Mouse (Mus musculus): ENCODE measurements around the gene Cmtm1.

Cmtm1 gene

DNA sequence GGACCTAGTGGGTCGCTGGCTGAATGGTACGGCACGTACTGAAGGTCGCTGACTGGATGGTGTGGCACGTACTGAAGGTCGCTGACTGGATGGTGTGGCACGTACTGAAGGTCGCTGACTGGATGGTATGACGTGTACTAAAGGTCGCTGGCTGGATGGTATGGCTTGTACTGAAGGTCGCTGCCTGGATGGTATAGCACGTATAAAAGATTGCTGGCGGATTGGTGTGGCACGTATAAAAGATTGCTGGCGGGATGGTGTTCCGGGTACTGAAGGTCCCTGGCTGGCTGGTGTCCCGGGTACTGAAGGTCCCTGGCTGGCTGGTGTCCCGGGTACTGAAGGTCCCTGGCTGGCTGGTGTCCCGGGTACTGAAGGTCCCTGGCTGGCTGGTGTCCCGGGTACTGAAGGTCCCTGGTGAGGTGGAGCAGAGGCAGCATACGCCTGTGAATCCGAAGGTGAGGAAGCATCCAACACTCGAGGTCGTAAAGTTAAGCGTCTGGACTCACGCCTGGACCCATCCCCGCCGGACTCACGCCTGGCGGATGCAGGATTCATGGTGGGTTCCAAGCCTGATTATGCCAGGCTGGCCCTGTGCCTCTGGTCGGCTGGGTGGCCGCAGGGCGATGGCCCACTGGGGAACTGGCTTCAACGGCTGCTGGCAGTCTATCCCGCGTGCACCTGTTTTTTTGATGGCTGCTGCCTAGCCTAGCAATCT, at the start of gene Cmtm1, which contains the start of gene Gm45711:
Cmtm1 (minus strand) TSS at position 705 of the 715 bp plus-strand sequence.
Gm45711 (minus strand) TSS at position 641 of the 715 bp plus-strand sequence.
- in situ Hi-C loops (cut with MboI, MseI): loop anchor here (5.0 kb wide), 1 partner anchor 42 kb away; no protein-coding TSS in a partner anchor

DNA sequence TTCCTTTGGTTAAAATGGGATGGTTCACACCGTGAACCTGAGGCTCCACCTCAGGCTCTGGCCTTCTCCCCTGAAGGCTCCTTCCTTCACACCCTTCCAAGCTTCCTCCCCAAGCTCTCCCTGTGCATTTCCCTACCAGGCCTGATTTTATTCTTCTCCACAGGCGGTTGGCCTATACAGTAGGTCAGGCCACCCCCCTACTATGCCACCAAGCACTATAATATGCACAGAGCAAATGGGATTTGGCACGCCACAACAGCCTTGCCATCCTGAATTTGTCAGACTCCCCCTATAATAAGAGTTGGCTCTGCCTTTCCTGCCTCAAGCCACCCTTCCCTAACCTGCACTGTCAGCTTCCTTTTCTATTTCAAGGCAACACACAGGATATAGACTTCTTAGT, 48.7 kb upstream of the Cmtm1 start:
- in situ Hi-C loops (cut with MboI, MseI): no loop called here

DNA sequence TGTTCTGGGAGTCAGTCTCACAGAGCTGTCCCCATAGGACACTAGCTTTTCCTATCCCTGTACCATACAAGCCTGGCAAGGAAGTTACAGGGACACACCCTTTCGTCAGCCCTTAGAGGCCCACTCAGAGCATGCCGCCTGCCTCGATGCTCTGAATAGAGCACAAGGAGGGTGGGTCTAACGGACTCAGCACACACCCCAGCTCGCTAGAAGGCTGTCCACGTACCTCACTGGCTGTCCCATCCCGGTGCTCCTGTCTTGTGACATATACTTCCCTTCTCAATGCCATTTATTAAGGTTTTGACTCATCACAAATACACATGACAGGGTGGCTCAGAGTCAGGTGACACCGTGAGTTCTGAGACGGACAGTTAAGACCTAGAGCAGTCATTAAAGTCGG, 44.6 kb upstream of the Cmtm1 start:
- in situ Hi-C loops (cut with MboI, MseI): no loop called here

DNA sequence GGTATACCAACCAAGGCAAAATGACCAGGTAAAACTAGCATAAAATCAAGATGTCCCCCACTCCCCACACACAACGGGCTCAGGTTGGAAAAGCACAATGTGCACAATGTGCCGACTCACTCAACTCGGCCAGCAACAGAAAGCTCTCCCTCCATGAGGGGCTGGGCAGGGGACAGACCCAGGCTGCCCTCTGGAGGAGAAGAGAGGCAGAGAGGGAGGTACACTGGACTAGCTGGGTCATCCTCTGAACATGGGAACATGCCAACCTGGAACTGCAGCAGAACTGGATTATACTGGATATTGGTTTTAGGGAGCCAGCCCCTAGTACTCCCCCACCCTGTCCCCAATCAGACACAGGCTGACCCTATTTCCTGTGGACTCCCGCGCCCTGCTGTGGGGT, 43.2 kb upstream of the Cmtm1 start:
- in situ Hi-C loops (cut with MboI, MseI): no loop called here

DNA sequence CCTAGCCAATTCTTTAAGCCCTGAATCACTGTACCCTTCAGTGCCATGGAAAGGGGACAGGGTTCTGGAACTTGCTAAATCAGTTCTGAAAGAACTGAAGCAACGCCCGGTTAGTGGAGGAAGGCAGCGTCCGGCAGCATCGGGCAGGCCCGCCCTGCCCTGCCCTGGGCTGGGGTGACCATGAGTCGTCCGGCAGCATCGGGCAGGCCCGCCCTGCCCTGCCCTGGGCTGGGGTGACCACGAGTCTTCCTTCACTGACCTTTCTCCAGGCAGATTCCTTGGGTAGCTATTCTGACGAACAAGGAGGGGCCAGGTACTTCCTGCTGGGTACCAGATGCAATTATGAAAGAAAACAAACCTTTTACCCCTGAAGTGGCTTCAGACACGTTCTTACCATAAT, 40.1 kb upstream of the Cmtm1 start:
- in situ Hi-C loops (cut with MboI, MseI): no loop called here

DNA sequence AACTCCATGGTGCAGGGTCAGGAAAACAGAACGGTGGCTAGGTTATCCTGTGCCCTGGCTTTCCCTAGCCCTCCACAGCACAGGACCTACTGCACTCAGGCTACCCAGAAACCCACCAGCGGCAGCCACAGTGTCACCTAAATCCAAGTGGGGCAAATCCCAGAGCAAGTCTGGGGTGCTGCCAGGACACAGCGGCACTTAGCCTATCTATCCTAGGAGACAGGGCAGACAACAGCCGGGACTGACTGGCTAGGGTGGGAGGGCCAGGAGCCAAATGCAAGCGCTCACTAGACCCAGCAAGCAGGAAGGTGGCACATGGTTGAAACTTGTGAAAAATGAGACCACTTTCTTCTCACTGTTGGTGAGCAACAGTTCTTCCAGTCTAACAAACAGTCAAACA, 39.0 kb upstream of the Cmtm1 start:
- in situ Hi-C loops (cut with MboI, MseI): no loop called here

DNA sequence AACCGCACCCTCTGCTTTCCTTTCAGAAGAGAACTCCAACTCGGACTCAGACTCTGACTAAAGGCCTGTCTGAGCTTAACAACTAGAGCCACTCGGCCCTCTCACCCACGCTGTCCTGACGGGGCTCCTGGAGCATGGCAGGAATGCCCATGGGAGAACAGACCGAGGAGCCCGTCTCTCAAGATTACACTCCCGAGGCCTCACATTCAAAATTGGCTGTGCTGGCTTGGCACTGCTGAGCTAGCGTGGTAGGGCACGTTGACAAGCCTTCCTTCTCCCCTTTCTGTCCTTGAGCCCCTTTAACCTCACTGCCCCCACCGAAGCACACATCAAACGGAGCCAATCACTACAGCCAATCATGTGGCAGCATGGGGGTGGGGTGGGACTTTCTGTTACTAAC, 36.8 kb upstream of the Cmtm1 start:
- in situ Hi-C loops (cut with MboI, MseI): no loop called here

DNA sequence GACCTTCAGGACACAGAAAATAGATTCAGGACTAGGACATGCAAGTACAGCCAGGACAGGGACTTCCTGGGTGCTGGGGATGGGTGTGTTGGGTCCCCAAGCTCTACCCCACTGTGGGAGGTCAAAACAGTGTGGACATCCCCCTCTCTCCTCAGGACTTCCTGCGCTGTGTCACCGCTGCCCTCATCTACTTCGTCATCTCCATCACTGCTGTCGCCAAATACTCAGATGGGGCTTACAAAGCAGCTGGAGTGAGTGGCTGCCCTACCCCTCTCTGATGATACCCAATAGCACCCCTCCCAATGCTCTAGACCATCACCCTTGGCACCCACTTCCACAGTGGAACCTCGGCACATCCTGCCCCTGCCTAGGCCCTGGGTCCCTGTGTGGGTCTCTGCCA, 34.7 kb upstream of the Cmtm1 start:
- in situ Hi-C loops (cut with MboI, MseI): loop anchor here (5.0 kb wide), 2 partner anchors 58 to 98 kb away; partner anchors contain the start of gene Dync1li2

DNA sequence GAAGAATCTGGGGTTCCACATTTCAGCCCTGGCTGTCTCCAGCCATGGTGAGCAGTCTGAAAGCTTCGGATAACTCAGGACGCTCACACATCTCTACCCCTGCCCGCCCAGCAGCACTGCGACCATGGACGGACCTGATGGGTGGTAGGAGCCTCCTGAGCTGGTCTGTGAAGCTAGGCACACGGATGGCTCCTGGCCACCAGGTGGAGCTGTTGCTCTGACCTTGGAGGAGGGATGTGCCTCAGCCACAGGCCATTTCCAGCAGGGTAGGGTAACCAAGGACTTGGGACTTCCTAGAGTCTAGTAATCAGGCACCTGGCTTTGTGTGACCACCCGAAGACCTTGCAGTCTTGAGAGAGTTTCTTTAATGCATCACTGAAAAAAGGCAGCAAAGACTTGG, 34.0 kb upstream of the Cmtm1 start:
- in situ Hi-C loops (cut with MboI, MseI): loop anchor here (5.0 kb wide), 2 partner anchors 58 to 98 kb away; partner anchors contain the start of gene Dync1li2

DNA sequence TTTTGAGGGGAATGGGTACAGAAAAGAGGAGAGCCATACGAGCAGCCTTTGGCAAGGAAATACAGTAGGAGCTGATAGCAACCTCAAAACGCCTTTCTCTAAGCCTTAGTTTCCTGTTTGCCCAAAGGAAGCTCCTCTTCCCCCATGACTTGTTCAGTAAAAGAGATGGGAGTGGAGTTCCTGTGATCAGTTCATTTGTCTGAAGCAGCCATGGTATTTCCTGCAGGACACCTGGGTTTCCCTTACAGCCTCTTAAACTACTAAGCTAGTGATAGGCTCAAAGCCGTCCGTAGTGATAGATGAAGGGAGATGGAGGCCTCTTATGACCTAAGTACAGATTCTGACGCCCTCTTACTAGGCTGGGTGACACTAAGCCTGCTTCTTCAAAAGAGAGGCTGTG, 32.5 kb upstream of the Cmtm1 start:
- in situ Hi-C loops (cut with MboI, MseI): loop anchor here (5.0 kb wide), 2 partner anchors 60 to 100 kb away; partner anchors contain the start of gene Dync1li2

DNA sequence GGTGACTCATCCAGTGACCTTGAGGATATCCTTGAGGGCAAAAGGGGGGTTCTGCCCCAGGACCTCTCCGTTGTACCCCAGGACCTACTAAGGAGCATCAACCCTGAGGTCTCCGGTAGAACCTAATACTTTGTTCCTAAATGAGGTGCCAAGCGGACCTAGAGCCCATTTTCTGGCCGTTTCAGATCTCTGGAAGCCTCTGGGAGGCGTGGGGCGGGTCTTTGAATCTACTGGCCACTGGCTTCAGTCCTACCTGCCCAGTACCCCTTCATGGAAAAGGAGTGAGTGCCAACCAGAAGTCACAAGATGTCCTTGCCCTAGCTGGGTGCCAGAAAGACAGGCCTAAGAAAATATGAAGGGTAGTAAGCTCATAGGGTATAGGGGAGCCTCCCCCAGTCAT, 31.7 kb upstream of the Cmtm1 start:
- in situ Hi-C loops (cut with MboI, MseI): loop anchor here (5.0 kb wide), 2 partner anchors 61 to 101 kb away; partner anchors contain the start of gene Dync1li2

DNA sequence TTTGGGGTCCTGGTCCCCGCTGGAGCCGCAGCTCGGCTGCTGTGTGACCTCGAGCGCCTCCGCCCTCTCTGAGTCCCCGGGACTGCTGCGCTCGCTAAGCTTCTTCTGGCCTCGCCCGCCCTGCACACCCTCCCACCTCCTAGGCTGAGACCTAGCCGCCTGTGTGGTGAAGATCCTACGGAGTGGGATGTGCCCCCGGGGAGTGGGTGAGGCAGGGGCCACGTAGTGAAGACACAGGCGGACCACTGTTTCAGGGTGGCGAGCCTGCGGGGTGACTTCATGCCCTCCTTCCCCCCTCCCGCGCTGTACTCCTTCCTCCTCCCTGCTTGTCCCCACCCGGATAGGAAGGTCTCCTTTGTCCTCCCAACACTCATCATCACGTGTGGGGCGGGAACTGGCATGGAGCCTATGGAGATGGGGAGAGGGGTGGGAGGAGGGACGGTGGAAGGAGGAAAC, 31.2 kb upstream of the Cmtm1 start:
- in situ Hi-C loops (cut with MboI, MseI): loop anchor here (5.0 kb wide), 2 partner anchors 61 to 101 kb away; partner anchors contain the start of gene Dync1li2

DNA sequence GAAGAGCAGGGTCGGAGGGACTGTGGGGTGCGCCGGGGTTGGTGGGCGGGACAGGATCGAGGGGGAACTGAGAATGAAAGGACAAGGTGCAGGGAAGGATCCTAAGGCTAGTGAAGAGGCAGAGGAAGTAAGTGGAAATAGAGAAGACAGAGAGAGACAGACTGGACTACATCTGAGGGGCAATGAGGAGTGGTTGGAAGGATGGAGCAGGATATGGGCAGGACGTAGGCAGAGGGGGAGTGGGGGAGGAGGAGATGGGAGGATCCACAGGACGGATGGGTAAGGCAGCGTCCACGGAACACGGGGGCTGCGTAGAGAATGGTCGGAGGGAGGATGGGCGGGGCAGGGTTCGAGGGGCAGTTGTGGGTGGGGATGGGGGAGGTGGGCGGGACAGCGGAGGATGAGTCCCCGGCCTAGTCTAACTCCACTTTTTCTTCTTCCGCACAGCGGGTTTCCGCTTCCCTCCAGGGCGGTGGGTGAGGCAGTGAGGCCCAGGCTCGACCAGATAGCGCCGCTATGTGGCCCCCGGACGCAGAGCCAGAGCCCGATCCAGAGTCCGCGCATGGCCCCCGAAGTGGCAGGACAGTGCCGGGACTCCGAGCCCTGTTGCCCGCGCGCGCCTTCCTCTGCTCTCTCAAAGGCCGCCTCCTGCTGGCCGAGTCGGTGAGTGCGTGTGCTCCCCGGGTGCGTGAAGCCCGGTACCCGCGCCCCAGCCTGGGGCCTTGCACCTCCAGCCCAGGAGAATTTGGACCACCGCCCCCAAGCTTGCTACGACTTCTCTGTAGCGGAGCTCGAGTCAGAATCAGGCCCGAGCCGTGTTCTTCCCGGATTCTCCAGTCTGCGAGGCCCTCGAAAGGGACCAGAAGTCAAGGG, 30.5 kb upstream of the Cmtm1 start:
- in situ Hi-C loops (cut with MboI, MseI): loop anchor here (5.0 kb wide), 2 partner anchors 62 to 102 kb away; partner anchors contain the start of gene Dync1li2

DNA sequence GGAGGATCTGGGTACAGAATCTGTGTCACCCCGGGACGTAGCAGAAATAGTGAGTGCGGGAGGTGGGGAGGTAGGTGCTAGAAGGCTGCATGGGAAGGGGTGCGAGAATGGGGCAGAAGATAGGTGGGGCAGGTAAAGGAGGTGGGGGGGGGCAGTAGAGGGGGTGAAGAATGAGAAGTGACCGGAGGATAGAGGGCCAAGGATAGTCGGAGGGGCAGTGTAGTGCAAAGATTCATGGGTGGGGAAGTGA, 30.0 kb upstream of the Cmtm1 start:
- in situ Hi-C loops (cut with MboI, MseI): loop anchor here (5.0 kb wide), 2 partner anchors 62 to 102 kb away; partner anchors contain the start of gene Dync1li2

DNA sequence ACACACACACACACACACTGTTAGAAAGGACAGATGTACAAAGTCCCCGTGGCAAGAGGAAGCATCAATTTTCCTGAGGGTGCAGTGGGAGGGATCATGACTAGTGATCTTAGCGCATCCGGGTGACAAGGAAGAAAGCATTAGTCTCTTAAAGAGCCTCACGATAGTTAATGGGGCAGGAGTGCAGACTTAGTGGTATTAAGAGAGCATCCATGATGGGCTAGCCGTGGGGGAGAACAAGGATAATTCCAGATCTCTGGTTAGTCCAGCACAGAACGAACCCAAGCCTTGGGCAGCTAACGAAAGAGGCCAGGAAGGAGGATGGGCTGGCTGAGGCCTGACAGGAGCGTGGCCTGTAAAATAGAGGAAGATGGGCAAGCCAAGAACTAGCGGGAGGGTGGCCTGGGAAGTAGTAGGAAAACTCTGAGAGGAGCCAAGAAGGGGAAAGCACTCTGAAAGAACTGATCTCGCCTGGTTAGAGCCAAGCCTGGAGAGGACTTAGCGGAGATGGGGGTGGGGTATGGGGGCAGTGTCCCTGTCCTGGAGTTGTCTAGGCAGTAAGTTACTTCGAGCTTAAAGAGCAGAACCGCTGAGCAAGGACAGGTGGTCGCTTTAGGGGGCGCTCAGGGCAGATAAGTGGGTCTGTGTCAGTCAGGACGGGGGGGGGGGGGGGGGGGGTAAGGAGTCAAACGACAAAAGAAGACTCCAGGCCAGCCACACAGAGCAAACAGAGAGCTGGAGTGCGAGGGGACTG, 29.5 kb upstream of the Cmtm1 start, which contains the start of gene Cmtm3:
Cmtm3 (plus strand) TSS at position 182 of the 754 bp plus-strand sequence.
- in situ Hi-C loops (cut with MboI, MseI): no loop called here

DNA sequence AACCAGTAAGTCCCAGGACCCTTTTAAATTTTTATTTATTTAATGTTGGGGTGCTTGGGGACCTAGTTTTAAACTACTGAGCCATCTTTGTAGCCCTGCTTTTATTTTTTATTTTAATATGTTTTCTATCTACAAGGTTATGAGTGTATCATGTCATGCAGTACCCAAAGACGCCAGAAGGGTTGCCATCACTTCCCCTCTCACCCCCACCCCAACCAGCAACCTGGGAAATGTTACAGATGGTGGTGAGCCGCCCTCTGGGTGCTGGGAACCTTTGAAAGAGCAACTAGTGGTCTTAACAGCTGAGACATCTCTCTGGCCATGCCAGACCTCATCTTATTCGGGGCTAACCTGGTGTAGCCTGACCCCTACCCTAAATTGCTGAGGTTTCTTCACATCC, 27.9 kb upstream of the Cmtm1 start:
- in situ Hi-C loops (cut with MboI, MseI): no loop called here

DNA sequence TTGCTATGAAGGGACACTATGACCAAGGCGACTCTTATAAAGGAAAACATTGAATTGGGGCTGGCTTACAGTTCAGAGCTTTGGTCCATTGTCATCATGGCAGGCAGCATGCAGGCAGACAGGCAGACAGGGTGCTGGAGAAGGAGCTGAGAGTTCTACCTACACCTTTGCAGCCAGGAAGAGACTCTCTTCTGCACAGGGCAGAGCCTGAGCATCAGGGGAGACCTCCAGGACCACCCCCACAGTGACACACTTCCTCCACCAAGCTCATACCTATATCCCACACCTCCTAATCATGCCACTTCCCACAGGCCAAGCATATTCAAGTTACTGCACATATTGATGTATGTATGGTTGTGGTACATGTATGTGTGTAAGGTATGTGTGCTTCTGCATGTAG, 26.9 kb upstream of the Cmtm1 start:
- in situ Hi-C loops (cut with MboI, MseI): no loop called here

DNA sequence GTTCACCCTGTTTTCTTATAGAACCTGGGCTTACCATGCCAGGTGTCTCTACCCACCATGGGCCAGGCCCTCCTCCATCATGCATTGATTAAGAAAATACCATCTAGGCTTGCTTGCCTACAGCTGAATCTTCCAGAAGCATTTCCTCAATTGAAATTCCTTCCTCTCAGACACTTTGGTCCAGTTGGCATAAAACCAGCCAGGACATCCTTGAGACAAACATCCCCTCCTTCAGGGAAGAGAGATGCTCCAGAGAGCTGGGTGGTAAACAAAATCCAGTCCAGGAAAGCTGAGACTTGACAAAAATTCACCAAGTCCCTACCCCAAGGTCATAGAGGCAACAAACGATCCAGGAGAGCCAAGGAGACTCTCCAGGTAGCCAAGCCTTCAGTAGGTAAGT, 24.3 kb upstream of the Cmtm1 start:
- in situ Hi-C loops (cut with MboI, MseI): no loop called here

DNA sequence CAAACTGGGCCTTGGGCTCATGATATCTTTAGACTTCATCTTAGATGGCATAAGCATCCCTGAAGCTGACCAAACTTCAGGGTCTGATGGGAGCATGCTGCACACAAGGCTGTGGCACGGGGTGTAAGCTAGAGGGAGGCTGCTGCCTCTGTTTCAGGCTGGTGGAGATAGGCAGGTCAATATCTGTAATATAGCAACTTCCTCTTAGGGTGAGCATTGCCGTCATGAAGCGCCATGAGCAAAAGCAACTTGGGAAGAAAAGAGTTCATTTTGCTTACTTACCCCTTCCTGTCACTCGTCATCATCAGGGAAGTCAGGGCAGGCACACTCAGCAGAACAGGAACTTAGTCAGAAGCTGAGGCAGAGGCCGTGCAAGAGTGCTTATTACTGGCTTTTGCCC, 23.8 kb upstream of the Cmtm1 start:
- in situ Hi-C loops (cut with MboI, MseI): no loop called here

DNA sequence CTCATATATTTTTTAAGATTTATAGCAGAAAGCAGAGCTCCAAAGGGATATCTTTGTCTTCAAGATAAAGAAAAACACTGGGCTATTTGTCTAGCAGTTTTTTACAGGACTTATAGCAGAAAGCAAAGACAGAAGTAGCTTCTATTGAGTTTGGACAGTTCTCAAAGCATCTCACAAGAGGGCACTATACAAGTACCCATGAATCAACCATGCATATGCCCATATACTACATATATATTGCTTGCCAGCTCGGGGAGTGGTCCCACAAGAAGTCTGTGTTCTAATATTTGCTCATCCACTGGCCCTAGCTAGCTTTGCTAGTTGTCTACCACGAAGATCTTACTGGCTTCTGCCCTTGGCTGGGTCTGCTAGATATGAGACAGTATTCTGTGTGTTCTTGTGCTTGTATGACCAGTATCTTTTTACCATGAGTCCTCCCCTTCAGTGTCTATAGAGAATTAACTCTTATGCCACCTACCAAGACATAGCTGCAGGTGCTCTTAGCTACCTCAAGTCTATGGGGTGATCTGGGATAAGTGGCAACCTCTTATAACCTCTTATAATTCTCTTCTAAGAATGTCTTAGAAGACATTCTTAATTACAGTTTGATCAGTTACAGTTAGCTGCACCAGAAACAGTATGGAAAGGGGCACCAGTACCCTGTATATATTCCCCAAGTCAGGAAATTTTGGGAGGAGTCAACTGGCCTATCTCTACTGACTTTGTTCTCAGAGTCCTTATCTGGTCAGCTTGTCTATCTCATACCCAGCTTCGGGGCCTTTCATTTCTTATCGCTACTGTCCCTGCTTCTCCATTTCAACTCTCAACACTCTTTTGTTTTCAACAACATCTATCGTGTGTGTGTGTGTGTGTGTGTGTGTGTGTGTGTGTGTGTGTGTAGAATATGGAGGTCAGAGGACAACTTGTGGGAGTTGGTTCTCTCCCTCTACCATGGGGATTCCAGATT, 23.0 kb upstream of the Cmtm1 start:
- in situ Hi-C loops (cut with MboI, MseI): no loop called here
